Mouse (Mus musculus) splenic B cell, adult 2 months (primary cell): Measurements from ENCODE around the gene Sdk2.

Experiments
- DNase-seq: peaks from one replicate; pipeline ENCODE4 v3.0.0-alpha.2; 2011; ENCODE audit warnings: low read depth, low spot score
- H3K27me3 ChIP-seq: 2 replicates; pipeline ENCODE4 v1.6.1; 2012; ENCODE audit warnings: mild to moderate bottlenecking, low read length, moderate library complexity, mixed read lengths; ENCODE audit not compliant: control insufficient read depth, poor library complexity, insufficient read depth, severe bottlenecking
- H3K36me3 ChIP-seq: 2 replicates; pipeline ENCODE4 v1.6.1; 2012; ENCODE audit warnings: mild to moderate bottlenecking, low read length, moderate library complexity, mixed read lengths; ENCODE audit not compliant: control insufficient read depth, poor library complexity, insufficient read depth, severe bottlenecking

The Sdk2 gene

GRCm38 (mm10) chr11:114028512-114028911 lies 38.3 kb downstream of the Sdk2 start:
- no peaks in the 10 kb centered on the region for H3K27me3 ChIP-seq

GRCm38 (mm10) chr11:114028021-114028420 lies 38.8 kb downstream of the Sdk2 start:
- H3K36me3 ChIP-seq: no peaks in the 10 kb centered on the region
- H3K27me3 ChIP-seq: no peaks in the 10 kb centered on the region
- no peak for DNase-seq

More at GRCm38 (mm10) chr11:114028512-114028911, 38.3 kb downstream of the Sdk2 start:
- no peak for DNase-seq
- H3K36me3 ChIP-seq: no peaks in the 10 kb centered on the region

DNA sequence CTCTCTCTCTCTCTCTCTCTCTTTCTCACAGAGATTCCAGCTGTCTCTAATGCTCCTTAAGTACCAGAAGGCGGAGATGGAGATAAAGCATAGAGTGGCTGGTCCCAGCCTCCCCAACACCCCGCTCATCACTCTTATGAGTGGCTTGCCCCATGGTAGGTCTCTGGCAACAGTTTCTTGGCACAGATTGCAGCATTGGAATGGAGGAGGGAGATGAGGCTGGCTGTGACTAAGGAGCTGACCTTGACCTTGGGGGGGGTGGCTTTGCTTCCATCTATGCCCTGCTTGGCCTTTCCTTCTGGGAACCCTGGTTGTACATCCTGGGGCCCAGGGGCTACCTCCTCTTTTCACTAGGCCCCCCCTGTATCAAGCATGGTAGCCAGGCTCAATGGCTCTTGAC lies 41.8 kb downstream of the Sdk2 start:
- H3K27me3 ChIP-seq: no peaks in the 10 kb centered on the region
- H3K36me3 ChIP-seq: no peaks in the 10 kb centered on the region
- no peak for DNase-seq

DNA sequence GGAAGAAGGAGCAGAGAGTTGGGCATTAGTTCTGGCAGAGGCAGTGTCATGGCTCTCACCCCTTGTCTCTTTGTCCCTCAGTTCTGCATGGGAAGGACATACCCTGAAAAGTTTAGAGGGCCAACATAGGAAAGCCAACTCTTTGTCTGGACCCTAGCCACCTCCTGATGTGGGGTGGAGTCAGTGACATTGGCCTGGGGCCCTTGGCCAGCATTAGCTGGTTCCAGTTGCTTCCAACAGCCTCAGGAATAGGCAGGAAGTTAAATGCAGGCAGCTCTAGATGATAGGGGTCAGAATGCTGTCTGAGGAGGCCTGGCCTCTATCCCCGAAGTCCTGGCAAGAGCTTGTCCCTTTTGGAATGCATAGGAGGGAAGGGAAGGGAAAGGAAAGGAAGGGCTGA lies 42.9 kb downstream of the Sdk2 start:
- DNase-seq: no peak
- no peaks in the 10 kb centered on the region for H3K27me3 ChIP-seq
- H3K36me3 ChIP-seq: no peaks in the 10 kb centered on the region

- Histone ChIP-seq H3K27me3 (no peaks in the 10 kb centered on the region), H3K36me3 (no peaks in the 10 kb centered on the region)
- DNase-seq: no peak
These were observed 44.7 kb downstream of the Sdk2 start for GRCm38 (mm10) chr11:114022166-114022565.

DNA sequence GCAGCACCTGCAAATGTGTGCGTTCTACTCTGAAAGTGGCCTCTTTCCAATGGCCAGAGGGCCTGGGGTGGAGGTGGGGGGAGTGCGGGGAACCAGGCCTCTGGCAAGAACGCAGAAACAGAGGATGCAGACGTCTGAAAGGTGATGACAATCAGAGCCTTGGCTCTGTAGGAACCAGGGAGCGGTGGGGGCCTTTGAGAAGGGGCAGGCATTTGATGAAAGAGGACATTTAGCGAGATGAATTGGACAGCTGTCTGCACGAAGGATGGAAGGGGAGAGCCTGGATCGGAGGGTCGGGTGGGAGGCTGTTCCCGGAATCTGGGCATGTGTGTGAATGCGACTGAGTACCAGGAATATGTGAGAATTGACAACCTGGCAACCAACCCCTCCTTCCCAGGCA lies 47.8 kb downstream of the Sdk2 start:
- DNase-seq: no peak
- no peaks in the 10 kb centered on the region for H3K27me3 ChIP-seq
- no peaks in the 10 kb centered on the region for H3K36me3 ChIP-seq

DNA sequence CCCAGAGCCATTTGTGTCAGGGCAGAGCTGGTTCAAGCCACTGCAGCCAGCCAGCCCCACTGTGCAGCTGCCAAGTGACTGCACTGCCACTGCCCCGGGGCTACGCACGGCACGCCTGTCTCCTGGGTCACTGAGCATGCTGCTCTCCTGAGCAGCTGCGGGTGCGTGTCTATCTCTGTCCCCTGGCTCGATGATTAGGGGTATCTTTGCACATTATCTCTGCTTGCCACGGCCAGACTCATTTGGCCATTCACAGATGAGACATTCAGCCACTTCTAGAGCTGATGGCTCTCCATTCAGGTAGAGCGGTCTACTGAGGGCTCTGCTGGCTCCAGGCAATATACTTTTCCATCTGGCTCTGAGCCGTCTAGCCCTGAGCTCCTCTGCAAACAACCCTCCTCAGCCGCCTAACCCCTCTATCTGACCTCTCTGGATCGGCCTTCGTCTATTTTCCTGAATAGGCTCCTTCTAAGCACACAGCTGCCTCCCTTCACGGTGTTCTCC lies 49.9 kb downstream of the Sdk2 start:
- H3K36me3 ChIP-seq: no peaks in the 10 kb centered on the region
- H3K27me3 ChIP-seq: no peaks in the 10 kb centered on the region
- no peak for DNase-seq

DNA sequence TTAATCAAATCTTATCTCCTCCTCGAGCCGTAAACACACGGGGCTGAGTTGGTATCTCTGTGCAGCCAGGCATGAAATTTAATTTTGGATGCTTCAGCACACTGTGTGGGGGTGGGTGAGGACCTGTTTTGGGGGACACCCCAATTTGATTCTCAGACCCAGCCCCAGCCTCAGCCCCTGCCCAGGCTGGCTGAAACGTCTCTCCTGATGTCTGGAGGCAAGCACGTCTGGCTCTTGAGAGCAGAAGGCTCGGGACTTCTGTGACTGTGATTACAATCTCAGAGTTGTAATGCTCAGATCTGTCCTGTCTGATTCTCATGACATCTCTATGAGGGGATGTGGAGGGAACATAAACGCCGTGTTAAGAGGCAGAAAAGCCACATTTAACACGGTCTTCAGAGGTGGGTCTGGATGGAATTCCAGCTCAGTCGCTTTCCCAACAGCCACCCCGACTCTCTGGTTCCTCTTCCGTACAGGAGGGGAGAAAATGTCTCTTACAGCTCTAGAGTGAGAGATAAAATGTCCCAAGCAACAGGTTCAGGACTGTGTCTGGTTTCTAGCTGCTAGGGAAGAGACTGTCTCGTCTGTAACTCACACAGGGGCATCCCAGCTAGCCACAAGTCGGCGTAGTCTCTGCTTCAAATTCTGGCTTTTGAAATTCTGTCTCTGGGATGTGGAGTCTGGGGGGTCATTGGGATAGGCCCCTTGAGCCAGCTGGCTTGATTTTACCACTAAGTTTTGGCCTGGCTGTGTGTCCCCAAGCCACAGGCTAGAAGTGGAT lies 50.5 kb downstream of the Sdk2 start:
- Histone ChIP-seq H3K27me3 (no peaks in the 10 kb centered on the region), H3K36me3 (no peaks in the 10 kb centered on the region)
- DNase-seq: no peak

GRCm38 (mm10) chr11:114011523-114011922 lies 55.3 kb downstream of the Sdk2 start:
- no peaks in the 10 kb centered on the region for H3K36me3 ChIP-seq
- DNase-seq: no peak
- H3K27me3 ChIP-seq: no peaks in the 10 kb centered on the region

- Histone ChIP-seq H3K27me3 (no peaks in the 10 kb centered on the region), H3K36me3 (no peaks in the 10 kb centered on the region)
- DNase-seq: no peak
These were observed 61.0 kb downstream of the Sdk2 start for GRCm38 (mm10) chr11:114005879-114006278.

DNA sequence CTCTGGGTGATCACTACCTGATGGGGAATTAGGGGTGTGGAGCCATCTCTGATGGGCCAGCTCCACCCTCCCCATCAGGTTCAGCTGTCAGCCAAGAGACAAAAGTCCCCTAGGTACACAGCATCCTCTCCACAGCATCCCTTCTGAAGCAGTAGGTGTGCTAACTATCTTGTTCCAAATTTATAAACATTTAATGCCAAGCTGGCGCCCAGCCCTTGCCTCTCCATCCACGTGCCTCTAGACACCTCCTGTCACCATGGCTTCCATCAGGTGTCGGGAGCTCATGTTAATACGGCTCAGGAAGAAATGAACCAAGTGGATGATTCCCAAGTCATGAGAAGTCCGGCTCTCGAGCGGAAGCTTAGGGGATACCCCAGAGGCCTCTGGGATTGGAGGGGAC lies 62.2 kb downstream of the Sdk2 start:
- Histone ChIP-seq H3K27me3 (no peaks in the 10 kb centered on the region), H3K36me3 (no peaks in the 10 kb centered on the region)
- DNase-seq: no peak

GRCm38 (mm10) chr11:114003195-114003594 lies 63.7 kb downstream of the Sdk2 start:
- no peaks in the 10 kb centered on the region for H3K27me3 ChIP-seq
- no peaks in the 10 kb centered on the region for H3K36me3 ChIP-seq
- DNase-seq: no peak

DNA sequence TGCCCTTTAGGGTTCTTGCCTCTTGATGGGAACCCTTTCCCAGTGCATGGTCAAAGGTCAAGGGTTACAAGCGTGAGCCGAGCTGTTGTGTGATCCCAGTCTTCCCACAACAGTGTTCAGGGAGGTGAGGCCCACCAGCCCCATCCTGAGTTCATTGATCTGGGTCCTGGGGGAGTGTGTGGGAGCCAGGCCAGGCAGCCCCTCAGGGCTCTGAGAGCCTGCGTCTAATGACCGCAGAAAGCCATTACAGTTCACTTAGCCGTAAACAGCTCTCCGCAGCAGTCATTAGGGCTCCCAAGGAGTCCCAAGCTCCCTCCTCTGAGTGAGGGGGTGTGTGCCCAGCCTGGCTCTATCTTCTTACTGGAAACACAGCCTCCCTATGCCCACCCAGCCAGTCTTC lies 66.8 kb downstream of the Sdk2 start:
- H3K27me3 ChIP-seq: no peaks in the 10 kb centered on the region
- no peaks in the 10 kb centered on the region for H3K36me3 ChIP-seq
- DNase-seq: no peak

DNA sequence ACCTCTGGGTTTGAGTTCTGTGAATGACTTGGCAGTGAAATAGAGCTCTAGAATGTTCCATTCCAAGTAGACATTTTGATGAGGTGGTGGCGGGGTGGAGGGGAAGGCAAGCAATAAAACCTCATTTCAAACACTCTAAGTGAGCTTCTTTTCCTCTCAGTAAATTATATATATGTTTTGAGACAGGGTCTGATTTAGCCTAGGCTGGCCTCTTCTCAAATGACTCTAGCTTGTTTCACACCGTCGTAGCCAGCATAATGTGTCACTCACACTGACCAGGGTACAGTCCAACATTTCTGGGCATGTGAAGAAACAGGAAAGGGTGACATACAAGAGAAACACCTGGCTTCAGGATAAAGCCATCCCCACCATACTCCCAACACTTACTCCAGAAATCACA lies 68.1 kb downstream of the Sdk2 start:
- Histone ChIP-seq H3K27me3 (no peaks in the 10 kb centered on the region), H3K36me3 (no peaks in the 10 kb centered on the region)
- no peak for DNase-seq

GRCm38 (mm10) chr11:113993921-113994320 lies 72.9 kb downstream of the Sdk2 start:
- Histone ChIP-seq H3K36me3 (no peaks in the 10 kb centered on the region), H3K27me3 (no peaks in the 10 kb centered on the region)
- no peak for DNase-seq

GRCm38 (mm10) chr11:113992894-113993293 lies 74.0 kb downstream of the Sdk2 start:
- Histone ChIP-seq H3K36me3 (no peaks in the 10 kb centered on the region), H3K27me3 (no peaks in the 10 kb centered on the region)
- DNase-seq: no peak
